Mouse (Mus musculus) thymus, adult 2 months (tissue): Measurements from ENCODE around the gene Glis2. TPM values are rescaled to one million over a fixed set of nuclear protein-coding genes. Genes with fewer than 3 reads are reported as not detected.
A peak's percentile ranks its signal among the peaks of the same experiment; 100 is the strongest.

Experiments used
- DNase-seq: peaks from one replicate; pipeline ENCODE4 v3.0.0; 2021
- H3K27ac ChIP-seq: fragments of 200-500 bp; 2 replicates; pipeline ENCODE4 v1.5.1; 2012; ENCODE audit warnings: low read length, control low read depth; ENCODE audit not compliant: control insufficient read depth, insufficient read depth
- H3K27me3 ChIP-seq: fragments of 200-500 bp; 2 replicates; pipeline ENCODE4 v1.6.1; 2012; ENCODE audit warnings: mild to moderate bottlenecking, low read length, moderate library complexity, mixed read lengths; ENCODE audit not compliant: control insufficient read depth, insufficient read depth
- H3K36me3 ChIP-seq: fragments of 200-500 bp; 2 replicates; pipeline ENCODE4 v1.6.1; 2012; ENCODE audit warnings: mild to moderate bottlenecking, low read length, moderate library complexity; ENCODE audit not compliant: control insufficient read depth, insufficient read depth
- H3K4me1 ChIP-seq: fragments of 200-500 bp; replicated peaks from 2 replicates; pipeline ENCODE4 v1.6.1; 2012; ENCODE audit warnings: low read length; ENCODE audit not compliant: control insufficient read depth, insufficient read depth
- H3K4me3 ChIP-seq: fragments of 200-500 bp; 2 replicates; pipeline ENCODE4 v1.5.1; 2012; ENCODE audit warnings: mild to moderate bottlenecking, low read length, control low read depth, moderate library complexity; ENCODE audit not compliant: control insufficient read depth, insufficient read depth
- CTCF ChIP-seq: fragments of 200-500 bp; IDR thresholded peaks from 2 replicates; pipeline ENCODE4 v1.5.1; 2012; ENCODE audit warnings: mild to moderate bottlenecking, control low read depth, low read length, moderate library complexity, borderline replicate concordance; ENCODE audit not compliant: control insufficient read depth, poor library complexity, insufficient read depth; ENCODE audit errors: extremely low read depth
- POLR2A ChIP-seq: fragments of 200-500 bp; IDR thresholded peaks from 2 replicates; pipeline ENCODE4 v1.6.1; 2012; ENCODE audit warnings: mild to moderate bottlenecking, low read length, control low read depth, moderate library complexity; ENCODE audit not compliant: control insufficient read depth, poor library complexity, insufficient read depth; ENCODE audit errors: extremely low read depth
- WGBS: fragments of 180-500 bp; shearing (Covaris S2); methylation state at CpG from one replicate; pipeline ENCODE4 v1.1.7; 2018; 5-methylcytosine and 5-hydroxymethylcytosine counted together
- polyA plus RNA-seq: library from polyadenylated mRNA; depleted of rRNA; stranded (reverse); fragments of >200 nt; gene quantifications from 2 replicates; pipeline ENCODE4 v1.2.3, GENCODE M21; 2012

The Glis2 gene
- polyA plus RNA-seq, 1 experiment = 14.3 TPM

GRCm38 (mm10) chr16:4629950-4630349, 35.4 kb downstream of the Glis2 start:
- H3K4me3 ChIP-seq = no peak overlapping the region
- peak; percentile 85 for DNase-seq
- peaks cover 35% of the 10 kb centered on the region for H3K36me3 ChIP-seq
- WGBS = 36% methylated on average over 6 of the region's 6 CpGs
- H3K27me3 ChIP-seq = no peaks in the 10 kb centered on the region
- TF ChIP-seq CTCF = peak; percentile 90
- TF ChIP-seq POLR2A = no peak
- 0 out of 2 replicates have a peak, but pooled peaks cover 6% of the 10 kb centered on the region for H3K4me1 ChIP-seq
- no peak overlapping the region for H3K27ac ChIP-seq

DNA sequence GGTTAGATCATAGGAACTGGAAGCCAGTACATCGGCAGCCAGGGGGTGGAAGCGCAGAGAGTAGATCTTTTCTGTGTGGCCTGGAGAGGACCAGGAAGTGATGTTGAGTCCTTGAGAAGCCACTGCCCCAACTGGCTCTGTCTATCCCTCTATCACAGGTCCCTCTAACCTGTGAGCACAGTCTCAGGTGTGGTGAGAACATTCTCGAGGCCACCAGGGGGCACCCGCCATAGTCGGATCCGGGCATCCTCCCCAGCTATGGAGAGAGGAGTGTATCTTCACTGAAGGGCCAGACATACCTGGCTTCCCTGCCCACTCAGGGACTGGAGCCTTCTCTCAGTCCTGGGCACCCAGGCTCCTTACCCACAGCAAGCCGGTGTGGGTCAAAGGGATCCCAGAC, 37.5 kb downstream of the Glis2 start:
- no peaks in the 10 kb centered on the region for H3K27me3 ChIP-seq
- H3K27ac ChIP-seq = no peak overlapping the region
- H3K4me1 ChIP-seq = 0 out of 2 replicates have a peak, but pooled peaks cover 6% of the 10 kb centered on the region
- H3K4me3 ChIP-seq = no peak overlapping the region
- peaks cover 35% of the 10 kb centered on the region for H3K36me3 ChIP-seq
- WGBS = 79% methylated on average over 7 of the region's 7 CpGs
- no peak for DNase-seq
- TF ChIP-seq POLR2A (no peak), CTCF (no peak)

DNA sequence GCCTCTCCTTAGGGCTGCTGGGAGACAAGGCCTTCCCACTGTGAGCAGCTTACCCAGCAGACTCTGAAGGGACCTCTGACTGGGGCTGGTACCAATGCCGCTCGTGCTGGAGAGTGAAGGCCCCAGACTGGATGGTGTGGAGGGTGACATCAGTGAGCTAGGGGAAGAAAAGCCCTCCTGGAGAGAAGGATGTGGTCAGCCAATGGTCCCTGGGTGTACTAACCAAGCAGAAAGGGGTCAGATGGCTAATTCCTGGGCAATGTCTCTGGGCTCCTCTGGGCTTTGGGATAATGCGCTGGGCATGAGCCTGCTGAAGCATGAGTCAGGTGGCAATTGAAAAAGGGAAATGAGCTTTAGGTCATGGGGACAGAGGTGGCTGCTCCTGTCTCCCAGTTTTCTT, 39.1 kb downstream of the Glis2 start:
- no peaks in the 10 kb centered on the region for H3K4me1 ChIP-seq
- peaks cover 28% of the 10 kb centered on the region for H3K36me3 ChIP-seq
- H3K27ac ChIP-seq = no peak overlapping the region
- DNase-seq = no peak
- 92% methylated on average over 3 of the region's 3 CpGs for WGBS
- H3K4me3 ChIP-seq = no peak overlapping the region
- no peaks in the 10 kb centered on the region for H3K27me3 ChIP-seq
- TF ChIP-seq POLR2A (no peak), CTCF (no peak)

GRCm38 (mm10) chr16:4634681-4635080, 40.2 kb downstream of the Glis2 start:
- Histone ChIP-seq H3K4me1 (no peaks in the 10 kb centered on the region), H3K27me3 (no peaks in the 10 kb centered on the region), H3K4me3 (no peak overlapping the region), H3K36me3 (peaks cover 28% of the 10 kb centered on the region), H3K27ac (no peak overlapping the region)
- no peak for DNase-seq
- 95% methylated on average over 9 of the region's 9 CpGs for whole genome bisulfite sequencing
- no peak for TF ChIP-seq POLR2A

DNA sequence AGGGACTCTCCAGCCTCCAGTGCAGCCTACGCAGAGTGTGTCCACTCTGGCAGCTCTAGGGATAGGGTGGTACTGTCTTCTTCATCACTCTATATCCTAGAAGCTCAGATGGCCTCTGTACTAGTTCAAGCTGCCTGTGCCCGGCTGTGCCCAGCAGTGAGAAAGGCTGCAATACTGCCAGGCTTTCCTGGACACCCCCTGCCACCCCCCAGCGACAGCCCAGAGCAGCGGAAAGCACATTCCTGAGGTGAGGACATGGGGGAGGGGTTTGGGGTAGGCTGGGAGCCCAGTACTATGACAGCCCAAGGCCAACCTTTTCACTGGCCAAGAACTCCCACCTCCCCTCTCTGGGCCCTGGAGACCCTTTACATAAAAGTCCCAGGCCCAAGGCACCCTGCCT, 41.2 kb downstream of the Glis2 start:
- H3K36me3 ChIP-seq = peaks cover 28% of the 10 kb centered on the region
- DNase-seq = no peak
- no peak overlapping the region for H3K4me3 ChIP-seq
- H3K27me3 ChIP-seq = no peaks in the 10 kb centered on the region
- no peaks in the 10 kb centered on the region for H3K4me1 ChIP-seq
- WGBS = 94% methylated on average over 4 of the region's 4 CpGs
- TF ChIP-seq CTCF (no peak), POLR2A (no peak)
- H3K27ac ChIP-seq = no peak overlapping the region

DNA sequence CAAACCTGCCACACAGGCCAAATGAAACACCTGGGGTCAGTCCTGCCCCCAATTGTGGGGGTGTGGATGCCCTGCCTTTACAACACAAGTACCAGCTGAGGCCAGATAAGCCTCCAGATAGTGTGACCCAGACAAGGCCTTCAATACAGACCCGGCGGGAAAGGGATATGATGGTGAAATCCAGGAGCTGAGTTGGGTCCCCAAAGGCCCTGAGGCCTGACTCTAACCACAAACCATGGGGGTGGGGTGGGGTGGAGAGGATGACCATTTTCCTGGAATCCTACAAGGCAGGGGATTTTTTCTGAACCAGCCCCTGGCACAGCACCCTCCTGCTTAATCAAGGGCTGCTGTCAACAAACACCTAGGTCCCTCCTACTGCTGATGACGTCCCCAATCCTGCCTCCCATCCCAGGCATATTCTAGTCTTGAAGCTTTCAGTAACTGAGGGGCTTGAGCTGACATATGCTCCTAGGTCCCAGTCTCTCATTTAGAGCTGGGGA, 44.4 kb downstream of the Glis2 start:
- WGBS = 92% methylated on average over 3 of the region's 3 CpGs
- H3K4me3 ChIP-seq = no peak overlapping the region
- H3K27ac ChIP-seq = no peak overlapping the region
- peaks cover 10% of the 10 kb centered on the region; the same call in 1 of the 2 replicates for H3K36me3 ChIP-seq
- TF ChIP-seq POLR2A = no peak
- no peak for TF ChIP-seq CTCF
- no peaks in the 10 kb centered on the region for H3K4me1 ChIP-seq
- H3K27me3 ChIP-seq = no peaks in the 10 kb centered on the region
- no peak for DNase-seq

DNA sequence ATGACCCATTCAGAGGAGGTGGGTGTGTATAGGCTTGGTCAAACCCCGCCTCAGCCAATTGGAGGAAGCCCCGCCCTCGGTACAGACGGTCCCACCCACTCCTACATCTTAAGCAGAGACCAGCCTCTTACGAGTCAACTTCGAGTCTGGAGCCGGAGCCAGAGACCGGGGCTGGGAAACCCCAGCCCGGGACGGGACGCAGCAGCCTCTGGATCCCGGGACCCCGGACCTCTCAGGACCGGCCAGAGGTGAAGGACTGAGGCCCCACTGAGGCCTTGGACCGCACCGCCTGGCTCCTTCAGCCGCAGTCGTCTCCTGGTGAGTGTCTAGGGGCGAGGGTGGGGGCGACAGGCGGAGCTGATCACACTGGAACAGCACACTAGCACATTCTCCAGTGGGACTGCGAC, 45.3 kb downstream of the Glis2 start, which contains the start of the genes Vasn and Dnaja3:
TSS of gene Vasn (plus strand) at position 111 of the 407 bp plus-strand sequence.
TSS of gene Dnaja3 (plus strand) at position 159 of the 407 bp plus-strand sequence.
- 0 out of 2 replicates have a peak within 1 kb of the TSS, but pooled peaks have one; percentile 1 for H3K4me3 ChIP-seq
- 74% methylated on average over 22 of the region's 22 CpGs for WGBS
- no peak within 1 kb of the TSS for H3K27ac ChIP-seq
- H3K27me3 ChIP-seq = no peaks in the 10 kb centered on the region
- peaks cover 4% of the 10 kb centered on the region; the same call in 1 of the 2 replicates for H3K36me3 ChIP-seq
- H3K4me1 ChIP-seq = no peaks in the 10 kb centered on the region
- no peak for DNase-seq
- TF ChIP-seq POLR2A (no peak), CTCF (no peak)
